Mouse (Mus musculus): ENCODE results near the gene Dcun1d4. TPM values are rescaled to one million over a fixed set of nuclear protein-coding genes. Genes with fewer than 3 reads are reported as not detected.
"Not testable (repeated sequence)": the region's sequence is repeated elsewhere in the genome, so short reads cannot be mapped to it uniquely, and the experiment has no call there.

Gene Dcun1d4
- total RNA-seq, 2 experiments from 2014 or later: 17.4 to 19.1 TPM

DNA sequence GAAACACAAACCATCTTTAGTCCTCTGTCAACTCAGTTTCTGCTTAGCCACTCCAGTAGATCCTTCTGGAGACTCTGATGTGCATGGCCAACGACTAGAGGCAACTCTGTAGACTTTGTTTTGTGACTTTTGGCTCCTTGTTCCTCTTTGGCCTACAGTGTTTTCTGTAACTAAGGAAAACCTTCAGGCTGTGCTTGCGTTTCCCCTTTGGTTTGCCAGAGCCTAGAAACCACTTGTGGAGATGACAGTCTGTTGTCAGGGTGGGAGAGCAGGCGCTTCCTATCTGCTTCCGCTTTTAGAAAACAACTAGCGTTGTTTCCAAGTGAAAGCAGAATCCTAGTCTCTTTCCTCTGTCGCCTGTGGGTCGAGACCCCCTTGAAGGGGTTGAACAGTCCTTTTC lies 67.4 kb downstream of the Dcun1d4 start:
- no peak for DNase-seq

DNA sequence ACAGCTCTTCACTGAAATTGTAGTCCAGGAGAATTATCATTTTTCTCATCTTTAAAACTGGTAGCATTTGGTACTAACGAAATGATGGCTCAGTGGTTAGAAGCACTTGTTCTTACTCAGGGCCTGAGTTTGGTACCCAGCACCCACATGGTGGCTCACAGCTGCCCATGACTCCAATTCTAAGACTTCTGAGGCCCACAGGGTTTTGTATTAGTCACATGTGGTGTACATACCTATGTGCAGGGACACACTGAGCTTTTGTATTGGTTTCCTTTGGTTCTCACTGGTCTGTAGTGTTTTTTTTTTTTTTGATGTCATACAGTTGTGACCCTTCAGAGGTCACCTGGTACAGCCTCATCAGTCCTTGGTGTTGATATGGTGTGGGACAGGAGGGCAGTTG lies 68.0 kb downstream of the Dcun1d4 start:
- no peak for DNase-seq

DNA sequence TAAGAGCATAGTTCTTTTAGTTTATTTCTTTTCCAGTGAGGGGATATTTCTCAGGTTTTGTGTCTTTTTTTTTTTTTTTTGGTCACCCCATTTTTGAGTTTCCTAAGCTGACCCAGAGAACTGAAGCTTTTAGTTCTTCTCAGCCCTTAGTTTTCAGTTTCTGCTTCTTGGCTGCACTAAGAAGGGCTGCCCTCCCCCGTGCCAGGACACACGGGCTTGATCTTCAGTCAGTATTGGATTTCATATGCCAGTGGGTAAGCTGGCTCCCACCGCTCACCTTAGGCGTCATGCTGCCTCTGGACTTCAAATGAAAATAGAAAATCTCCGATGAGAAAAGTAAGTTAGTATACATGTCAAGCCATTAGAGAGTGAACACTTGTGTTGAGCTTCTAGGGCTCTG lies 71.0 kb downstream of the Dcun1d4 start:
- DNase-seq: no peak

DNA sequence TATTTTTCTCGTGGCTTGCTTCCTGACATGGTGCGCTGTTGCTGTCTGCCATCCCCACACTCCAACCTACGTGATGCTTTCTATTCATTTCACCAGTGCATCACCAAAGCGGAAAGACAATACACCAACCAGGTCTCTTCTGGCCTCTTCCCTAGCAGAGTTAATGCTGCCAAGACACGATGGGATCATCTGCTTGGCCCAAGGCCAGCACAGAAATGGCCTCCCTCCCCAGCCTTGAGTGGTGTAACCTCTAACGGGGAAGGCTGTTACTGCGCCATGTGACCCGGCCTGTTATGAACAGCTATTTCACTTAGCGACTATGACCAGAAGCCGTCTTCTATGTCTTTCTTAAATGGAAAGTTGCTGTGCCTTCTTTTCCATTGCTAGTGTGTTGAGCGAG lies 73.1 kb downstream of the Dcun1d4 start:
- no peak for DNase-seq

DNA sequence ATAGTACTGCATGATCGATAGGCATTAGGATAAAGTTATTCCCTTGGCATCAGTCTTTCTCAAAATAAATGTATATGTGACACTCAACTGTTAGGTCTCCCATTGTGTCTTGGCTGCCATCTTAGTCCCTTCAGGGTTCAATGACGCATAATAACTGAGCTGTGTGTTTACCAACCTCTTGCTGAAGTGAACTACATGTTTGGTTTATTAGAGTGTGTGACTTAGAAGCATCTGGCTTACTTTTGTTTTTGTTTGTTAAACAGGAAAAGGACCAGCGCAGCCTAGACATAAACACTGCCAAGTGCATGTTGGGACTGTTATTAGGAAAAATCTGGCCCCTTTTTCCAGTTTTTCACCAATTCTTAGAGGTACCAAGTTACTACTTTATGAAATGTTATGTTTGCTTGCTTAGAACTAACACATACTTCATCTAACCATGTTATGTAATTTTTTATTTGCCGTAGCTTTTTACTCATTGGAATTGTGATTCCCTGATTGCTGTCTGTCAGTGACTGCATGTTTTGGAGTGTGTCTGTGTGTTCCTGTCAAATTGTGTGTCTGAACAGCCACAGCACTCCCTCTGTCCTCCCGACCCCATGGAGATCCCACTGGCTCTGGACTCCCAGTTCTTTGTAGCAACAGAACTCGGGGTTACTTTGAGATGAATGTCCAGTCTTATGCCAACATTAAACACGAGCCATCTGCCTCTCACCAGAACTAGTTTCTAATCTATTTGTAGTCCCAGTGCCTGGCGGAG lies 74.5 kb downstream of the Dcun1d4 start:
- DNase-seq: no peak

DNA sequence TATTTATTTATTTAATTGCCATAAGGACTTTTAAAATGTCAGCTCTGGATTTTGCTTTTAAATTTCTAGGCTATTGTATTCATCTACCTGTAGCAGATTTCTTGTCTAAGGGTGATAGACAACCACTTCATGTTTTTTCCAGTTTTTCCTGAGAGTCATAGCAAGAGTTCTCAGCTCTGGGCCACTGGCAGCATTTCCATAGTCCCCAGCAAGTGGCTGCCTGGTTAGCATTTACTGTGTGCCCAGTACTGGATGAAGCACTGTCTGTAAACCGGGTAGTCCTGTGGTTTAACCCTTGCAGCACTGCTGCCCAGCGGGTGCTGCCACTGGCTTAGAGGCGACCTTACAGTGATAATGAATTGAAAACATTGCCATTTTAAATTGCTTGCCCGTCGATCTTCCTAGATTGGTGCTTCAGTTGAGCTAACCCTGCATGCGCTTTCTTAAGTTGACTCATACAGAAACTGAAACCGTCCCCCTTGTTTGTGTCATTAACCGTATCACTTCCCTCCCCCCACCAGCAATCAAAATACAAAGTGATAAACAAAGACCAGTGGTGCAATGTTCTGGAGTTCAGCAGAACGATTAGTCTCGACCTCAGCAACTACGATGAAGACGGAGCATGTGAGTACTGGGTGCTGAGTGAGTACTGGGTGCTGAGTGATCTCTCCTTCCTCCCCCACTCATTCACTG lies 76.1 kb downstream of the Dcun1d4 start:
- DNase-seq: no peak

DNA sequence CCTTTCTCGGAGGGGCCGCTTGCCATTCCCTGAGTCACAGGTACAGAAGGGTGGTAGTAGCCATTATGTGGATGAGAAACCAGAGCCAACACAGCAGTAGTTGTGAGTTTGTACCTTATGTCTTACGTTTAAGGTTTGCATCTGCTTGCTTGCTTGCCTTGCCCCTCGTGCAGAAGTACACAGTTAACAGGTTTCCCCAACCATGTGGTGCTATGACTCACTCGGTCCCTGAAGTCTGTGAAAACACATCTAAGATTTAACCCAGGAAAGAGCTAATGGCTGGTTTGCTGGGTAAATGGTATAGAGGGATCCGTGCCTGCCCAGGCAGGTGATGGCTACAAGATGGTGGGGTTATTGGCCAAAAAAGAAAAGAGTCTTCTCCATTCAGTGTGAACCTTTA lies 78.0 kb downstream of the Dcun1d4 start:
- no peak for DNase-seq

DNA sequence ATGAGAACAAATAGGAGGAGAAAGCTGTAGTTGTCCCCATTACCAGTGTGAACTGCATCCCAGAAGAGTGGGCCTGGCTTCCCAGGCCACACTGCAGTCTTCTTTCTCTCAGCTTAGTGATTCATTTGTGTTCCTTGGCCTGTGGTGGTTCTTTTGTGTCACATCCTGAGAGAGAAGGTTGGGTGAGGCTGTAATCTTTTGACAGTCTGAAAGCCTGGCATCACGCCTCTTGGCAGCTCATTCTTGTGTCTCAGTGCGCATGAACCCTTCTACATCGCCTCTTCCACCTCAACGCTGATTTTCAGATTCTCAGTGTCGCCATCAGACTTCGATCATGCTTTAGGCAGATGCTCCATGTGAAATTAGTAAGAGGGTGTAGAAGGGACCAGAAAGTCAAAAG lies 83.2 kb downstream of the Dcun1d4 start:
- peak; percentile 53 for DNase-seq

DNA sequence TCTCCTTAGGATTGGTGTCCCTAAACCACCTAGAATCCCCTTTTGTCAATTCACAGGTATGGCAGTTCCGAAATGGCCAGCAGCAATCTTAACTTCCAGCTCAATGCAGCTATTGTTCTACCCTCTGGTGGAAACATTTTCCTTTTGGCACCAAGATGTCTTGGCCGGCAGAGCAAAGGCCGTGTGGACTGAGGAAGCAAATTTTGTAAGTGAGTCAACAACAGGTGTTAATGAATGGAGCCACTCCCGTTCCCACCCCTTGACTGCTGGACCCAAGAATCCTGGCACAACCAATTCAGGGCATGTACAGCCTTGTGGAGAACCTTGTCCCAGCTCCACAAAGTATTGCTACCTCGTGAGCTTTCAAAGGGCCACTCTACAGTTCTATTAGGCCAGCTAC lies 85.3 kb downstream of the Dcun1d4 start:
- no peak for DNase-seq

DNA sequence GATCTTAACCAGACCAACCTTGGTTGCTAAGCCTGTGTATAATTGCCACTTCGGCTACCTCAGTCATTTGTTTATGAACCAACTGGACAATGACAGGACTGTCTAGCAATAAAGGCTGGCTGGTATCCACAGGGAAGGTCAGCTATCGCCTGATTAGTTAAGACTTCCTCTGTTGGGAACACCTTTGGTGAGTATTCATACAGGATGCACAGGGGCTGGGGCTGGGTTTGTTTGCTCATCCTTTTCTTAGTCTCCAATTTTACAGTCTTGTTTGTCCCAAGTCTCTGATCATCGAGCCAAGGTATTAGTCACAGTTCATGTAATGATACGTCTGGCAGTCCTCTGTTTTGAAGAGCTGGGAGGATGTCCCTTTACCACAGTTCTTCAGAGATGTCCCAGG lies 86.1 kb downstream of the Dcun1d4 start:
- DNase-seq: no peak

DNA sequence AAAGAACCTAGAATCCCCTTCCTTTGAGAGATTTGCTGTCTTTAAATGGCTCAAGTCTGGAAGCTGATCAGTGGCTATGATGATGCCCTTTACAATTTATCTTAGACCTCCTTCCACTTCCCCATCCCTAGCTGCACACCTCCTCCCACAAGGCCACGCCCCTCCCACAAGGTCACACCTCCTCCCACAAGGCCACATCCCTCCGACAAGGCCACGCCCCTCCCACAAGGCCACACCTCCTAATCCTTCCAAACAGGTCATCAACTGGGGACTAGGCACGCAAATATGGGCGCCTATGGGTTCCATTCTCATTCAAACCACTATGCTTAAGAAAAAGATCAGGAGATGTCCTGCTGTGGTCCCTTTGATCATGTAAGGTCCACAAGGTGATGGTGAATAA lies 88.4 kb downstream of the Dcun1d4 start:
- DNase-seq: no peak

DNA sequence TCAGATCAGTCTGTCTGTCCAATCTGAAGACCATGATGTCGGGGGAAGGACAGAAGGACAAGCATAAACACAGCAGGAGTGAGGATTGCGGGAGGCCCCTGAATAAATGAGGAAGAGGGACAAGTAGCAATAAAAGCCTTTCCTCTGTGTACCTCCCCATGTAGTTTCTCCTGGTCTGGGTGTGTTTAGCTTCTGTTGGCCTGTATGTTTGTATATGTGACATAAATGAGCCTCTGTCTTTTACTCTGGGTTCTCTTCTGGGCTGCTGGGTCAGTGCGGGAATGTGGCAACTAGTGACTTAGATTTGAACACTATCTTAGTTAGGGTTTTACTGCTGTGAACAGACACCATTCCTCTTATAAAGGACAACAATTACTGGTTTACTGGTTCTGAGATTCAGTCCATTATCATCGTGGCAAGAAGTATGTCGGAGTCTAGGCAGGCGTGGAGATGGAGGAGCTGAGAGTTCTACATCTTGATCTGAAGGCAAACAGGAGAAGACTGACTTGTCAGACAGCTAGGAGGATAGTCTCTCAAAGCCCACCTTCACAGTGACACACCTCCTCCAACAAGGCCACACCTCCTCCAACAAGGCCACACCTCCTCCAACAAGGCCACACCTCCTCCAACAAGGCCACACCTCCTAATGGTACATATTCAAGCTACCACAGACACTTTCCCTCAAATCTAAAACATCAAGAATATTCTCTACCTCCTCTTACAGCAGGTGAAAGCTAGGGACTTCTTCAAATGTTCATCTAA lies 90.8 kb downstream of the Dcun1d4 start:
- DNase-seq: no peak

DNA sequence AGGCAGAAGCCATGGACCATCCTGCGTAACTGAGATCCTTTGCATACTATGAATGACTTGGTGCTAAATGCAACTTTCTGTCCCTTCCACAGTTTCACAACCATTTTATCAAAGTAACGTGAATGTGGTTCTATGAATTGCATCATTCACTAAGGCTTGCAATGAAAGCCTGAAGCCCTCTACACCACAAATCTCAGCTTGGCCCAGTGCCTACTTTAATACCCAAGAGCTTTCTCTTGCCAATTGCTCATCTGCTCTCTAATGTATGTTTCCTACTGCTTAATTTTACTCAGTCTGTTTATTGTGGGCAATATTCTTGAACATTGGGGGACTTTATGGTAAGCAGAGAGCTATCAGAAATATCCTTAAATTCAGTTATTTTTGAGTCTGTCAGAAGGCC lies 92.0 kb downstream of the Dcun1d4 start:
- DNase-seq: no peak

DNA sequence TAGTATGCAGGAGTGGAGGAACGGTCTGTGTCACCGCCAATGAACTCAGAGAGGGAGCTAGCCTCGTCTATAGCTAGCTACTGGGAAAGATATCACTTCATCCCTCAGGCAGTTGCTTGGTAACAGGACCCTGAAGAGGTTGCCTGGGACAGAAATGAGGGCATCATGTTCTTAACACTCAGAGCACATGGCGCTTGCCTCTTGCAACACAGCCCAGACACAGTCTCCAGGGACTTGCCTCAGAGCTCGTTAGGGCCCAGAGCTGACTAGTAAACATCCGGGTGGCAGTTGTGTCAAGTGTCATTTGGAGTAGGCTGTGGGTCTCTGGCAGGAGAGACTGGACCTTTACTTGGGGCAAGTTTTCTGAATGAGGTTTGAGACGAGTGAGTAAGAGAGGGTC lies 93.0 kb downstream of the Dcun1d4 start:
- DNase-seq: no peak

DNA sequence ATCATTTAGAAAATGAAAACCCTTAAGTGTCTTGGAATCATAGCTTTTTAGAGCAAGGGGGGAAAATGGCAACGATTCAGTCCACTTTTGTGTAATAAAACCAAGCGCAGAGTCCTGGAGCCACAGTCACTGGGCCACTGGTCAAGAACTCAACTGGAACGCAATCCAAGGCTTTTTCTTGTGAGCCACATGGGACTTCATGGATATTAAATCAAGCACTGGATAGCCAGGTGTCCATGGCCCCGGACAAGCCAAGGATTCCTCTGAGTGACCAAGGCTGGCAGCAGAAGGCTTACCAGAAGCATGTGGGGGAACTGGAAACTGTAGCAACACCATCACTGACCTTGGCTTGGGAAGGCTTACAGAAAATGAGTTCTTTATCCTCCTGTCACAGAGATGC lies 93.8 kb downstream of the Dcun1d4 start:
- DNase-seq: no peak

DNA sequence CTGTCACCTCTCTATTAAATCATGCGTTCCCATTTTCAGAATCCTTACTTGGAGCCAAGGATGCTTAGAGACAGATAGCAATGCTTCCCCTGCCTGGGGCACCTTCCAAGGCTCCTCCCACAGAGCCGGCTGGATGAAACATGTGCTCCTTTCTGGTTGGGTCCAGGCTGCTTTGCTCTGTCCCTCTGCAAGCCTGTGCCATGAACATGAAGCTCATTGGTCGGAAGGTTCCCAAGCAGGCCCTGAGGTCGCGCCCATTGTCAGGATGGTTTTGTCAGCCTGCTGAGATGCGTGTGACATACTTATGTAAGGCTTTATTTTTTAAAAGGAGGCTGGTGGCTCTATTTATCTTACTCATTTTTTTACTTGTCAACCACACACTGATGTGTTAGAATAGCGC lies 95.9 kb downstream of the Dcun1d4 start:
- no peak for DNase-seq

DNA sequence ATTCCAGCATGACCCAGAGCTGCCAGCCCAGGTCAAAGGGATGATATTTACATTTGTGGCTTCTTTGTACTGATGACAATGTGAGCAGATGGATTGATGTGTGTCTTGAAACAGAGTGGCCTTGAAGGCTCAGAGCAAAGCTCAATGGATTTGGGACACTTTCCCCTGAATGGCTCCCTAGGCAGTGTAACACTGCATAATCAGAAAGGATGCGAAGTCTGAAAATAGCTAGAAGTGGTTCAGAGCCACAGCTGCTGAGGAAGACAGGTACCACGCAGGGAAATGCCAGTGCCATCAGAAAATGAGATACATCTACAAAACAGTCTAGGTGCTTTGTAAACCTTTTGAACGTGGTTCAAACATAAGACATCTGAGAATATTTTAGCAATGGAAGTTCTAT lies 97.3 kb downstream of the Dcun1d4 start:
- no peak for DNase-seq

DNA sequence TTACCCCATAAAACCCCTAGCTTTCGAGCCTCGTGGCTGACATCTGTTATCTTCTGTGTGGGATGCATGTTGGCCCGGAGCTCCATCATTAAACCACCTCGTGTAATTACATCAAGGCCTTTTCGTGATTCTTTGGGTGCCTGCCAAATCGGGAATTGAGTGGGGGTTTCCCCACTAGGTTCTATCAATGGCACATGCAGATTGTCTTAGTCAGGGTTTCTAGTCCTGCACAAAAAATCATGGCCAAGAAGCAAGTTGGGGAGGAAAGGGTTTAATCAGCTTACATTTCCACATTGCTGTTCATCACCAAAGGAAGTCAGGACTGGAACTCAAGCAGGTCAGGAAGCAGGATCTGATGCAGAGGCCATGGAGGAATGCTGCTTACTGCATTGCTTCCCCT lies 103.2 kb downstream of the Dcun1d4 start:
- DNase-seq: not testable (repeated sequence)

DNA sequence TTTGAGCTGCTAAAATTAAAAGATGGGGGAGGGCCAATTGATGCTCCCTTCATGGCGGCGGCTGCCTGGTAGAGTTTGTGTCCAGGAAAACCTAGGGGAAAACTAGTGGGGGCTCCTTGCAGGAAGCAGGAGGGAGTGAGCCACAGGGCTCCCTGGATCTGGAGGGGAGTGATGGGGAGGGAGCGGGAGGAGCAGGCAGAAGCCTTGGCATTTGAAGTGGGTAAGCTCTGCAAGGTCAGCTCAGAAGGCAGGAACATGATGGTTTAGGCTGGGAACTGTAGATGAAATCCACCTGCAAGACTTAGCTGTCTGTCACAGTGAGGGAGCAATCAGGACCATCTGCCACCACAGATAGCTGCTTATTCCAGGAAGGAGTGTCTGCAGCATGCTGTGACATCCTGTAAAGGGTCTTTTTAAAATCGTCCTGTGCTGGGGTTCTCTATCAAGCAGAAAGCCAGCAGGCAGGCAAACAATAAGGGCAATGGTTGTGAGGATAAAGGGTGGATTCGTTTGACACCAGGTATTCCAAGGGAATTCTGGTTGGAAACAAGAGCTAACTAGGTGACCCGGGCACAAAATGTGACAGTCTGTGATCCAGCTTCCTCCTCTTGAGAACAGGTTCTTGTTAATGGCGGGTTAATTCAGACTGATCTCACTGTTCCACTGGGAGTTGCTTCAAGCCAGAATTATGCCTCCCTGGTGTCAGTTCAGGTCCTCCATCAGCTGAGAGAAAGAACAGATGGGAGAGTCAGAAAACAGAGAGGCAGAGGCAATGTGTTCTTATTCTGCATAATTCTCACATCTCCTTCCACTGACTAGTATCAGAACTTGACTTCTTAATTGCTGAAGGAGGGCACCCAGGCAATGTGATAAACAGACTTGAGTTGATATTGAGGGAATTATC lies 104.7 kb downstream of the Dcun1d4 start:
- no peak for DNase-seq

DNA sequence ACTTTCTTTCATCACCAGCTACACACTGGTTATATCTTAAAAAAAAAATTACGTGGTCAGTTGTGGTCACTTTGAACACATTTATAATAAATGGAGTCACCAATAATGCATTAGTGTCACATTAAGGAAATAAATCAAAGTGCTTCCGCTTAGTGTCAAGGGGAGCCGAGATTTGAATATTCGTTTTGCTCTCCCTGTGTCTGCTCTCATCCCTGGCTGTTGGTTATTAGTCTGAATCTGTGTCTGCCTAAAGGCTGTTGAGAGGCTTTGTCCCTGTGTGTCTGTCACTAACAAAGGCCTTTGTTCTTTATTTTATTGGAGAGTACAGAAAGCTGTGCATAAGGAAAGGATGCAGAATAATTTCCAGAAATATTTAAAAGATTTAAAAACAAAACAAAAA lies 105.8 kb downstream of the Dcun1d4 start:
- no peak for DNase-seq

DNA sequence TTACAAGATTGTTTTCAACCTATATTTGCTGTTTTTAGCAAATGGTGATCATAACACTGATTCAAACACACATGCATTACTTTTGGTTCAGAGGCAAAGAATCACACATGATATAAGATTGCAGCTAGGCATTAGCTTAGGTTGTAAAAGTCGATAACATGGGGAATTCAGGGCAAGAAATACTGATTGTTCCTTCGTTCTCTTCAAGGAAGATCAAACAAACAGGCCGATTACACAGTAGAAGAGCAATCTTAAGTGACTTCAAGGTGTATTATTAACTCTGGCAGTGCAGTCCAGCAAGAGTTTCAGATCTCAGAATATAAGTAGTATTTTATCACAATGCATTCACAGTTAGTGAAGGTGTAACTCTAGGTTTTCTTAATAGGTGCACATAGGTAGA lies 106.3 kb downstream of the Dcun1d4 start:
- no peak for DNase-seq

DNA sequence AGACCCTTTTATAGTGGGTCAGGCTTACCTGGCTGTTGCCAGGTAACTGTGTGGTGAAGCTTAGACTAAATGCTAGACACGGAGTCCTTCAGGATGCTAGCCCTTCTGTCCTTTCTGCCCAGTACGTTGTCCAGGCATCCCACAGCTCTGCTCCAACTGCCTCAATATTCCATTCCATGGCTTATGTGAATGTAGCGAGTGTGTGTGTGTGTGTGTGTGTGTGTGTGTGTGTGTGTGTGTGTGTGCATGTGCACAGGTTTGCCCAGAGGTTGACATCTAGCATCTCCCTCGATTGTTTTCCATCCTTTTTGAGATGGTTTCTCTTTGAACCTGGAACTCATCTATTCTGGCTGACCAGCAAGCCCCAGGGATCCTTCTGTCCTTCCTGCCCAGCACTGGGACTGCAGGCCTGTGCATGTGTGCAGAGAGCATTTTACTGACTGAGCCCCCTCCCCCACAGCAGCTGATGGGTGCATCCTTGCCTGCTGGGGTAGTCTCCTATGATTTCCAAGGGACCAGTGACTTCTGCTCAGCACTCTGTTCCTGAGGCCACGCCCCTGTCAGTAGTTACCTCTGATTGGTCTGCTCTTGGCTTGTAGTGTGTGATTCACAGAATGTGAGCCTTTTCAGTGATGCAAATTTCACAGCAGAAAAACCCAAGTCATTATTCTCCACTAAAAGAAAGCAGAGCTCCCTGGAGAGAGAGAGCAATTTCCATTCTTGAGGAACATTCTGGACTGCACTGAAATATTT lies 118.3 kb downstream of the Dcun1d4 start:
- DNase-seq: peak; percentile 11

Data from heart, postnatal 4 days (tissue).